Mouse (Mus musculus) right cerebral cortex, adult 2 months (tissue): ENCODE results near the gene Rab2b.
"Not testable (repeated sequence)": the region's sequence is repeated elsewhere in the genome, so short reads cannot be mapped to it uniquely, and the experiment has no call there.

Experiments used
- DNase-seq, 2 experiments: peaks; one replicate each; pipeline ENCODE4 v3.0.0; 2021 to 2022; ENCODE audit warnings: low spot score in 2 of 2

Gene Rab2b

GRCm38 (mm10) chr14:52278932-52279746 lies at the start of gene Rab2b, which contains the start of gene Tox4:
Gene Rab2b, minus strand, starts transcription at chr14:52279545.
Gene Tox4, plus strand, starts transcription at chr14:52279146.
- DNase-seq: peak; percentile 100

- DNase-seq: no peak
These were observed 48.8 kb upstream of the Rab2b start, which contains the start of gene Sall2 for GRCm38 (mm10) chr14:52327910-52328812. Gene Sall2, minus strand, starts transcription at chr14:52328762.

GRCm38 (mm10) chr14:52327375-52327901 lies 48.1 kb upstream of the Rab2b start:
- no peak for DNase-seq

- no peak for DNase-seq
These were observed 46.5 kb upstream of the Rab2b start for GRCm38 (mm10) chr14:52325890-52326289.

GRCm38 (mm10) chr14:52319361-52319760 lies 40.0 kb upstream of the Rab2b start:
- DNase-seq: no peak

GRCm38 (mm10) chr14:52316441-52317225 lies 37.3 kb upstream of the Rab2b start:
- DNase-seq: no peak

GRCm38 (mm10) chr14:52315792-52316440 lies 36.6 kb upstream of the Rab2b start:
- peak; percentile 68 to 74 for DNase-seq

GRCm38 (mm10) chr14:52315283-52315780 lies 36.0 kb upstream of the Rab2b start:
- DNase-seq: no peak

GRCm38 (mm10) chr14:52314808-52315150 lies 35.4 kb upstream of the Rab2b start:
- no peak for DNase-seq

GRCm38 (mm10) chr14:52313931-52314807 lies 34.8 kb upstream of the Rab2b start:
- DNase-seq: no peak

GRCm38 (mm10) chr14:52310906-52311305 lies 31.6 kb upstream of the Rab2b start:
- DNase-seq: no peak

GRCm38 (mm10) chr14:52310343-52310742 lies 31.0 kb upstream of the Rab2b start:
- not testable (repeated sequence) for DNase-seq

- DNase-seq: no peak
These were observed 26.8 kb upstream of the Rab2b start for GRCm38 (mm10) chr14:52306100-52306499.

GRCm38 (mm10) chr14:52304644-52305271 lies 25.4 kb upstream of the Rab2b start, which contains the start of gene Mettl3:
Gene Mettl3, minus strand, starts transcription at chr14:52305128.
- peak; percentile 94 to 96 for DNase-seq

- DNase-seq: not testable (repeated sequence)
These were observed 24.2 kb upstream of the Rab2b start for GRCm38 (mm10) chr14:52303517-52303916.

GRCm38 (mm10) chr14:52295558-52296264 lies 16.4 kb upstream of the Rab2b start:
- DNase-seq: no peak

- DNase-seq: no peak
These were observed 4.8 kb upstream of the Rab2b start for GRCm38 (mm10) chr14:52284191-52284590.

GRCm38 (mm10) chr14:52283629-52284028 lies 4.3 kb upstream of the Rab2b start:
- DNase-seq: no peak

- DNase-seq: no peak
These were observed 389 bp upstream of the Rab2b start for GRCm38 (mm10) chr14:52279747-52280120.
